Mouse (Mus musculus): ENCODE data around the gene Scamp4. TPM values are rescaled to one million over a fixed set of nuclear protein-coding genes. Genes with fewer than 3 reads are reported as not detected.

Scamp4 gene
- total RNA-seq, 2 experiments from 2014 or later, result 35.8 to 39.3 TPM

DNA sequence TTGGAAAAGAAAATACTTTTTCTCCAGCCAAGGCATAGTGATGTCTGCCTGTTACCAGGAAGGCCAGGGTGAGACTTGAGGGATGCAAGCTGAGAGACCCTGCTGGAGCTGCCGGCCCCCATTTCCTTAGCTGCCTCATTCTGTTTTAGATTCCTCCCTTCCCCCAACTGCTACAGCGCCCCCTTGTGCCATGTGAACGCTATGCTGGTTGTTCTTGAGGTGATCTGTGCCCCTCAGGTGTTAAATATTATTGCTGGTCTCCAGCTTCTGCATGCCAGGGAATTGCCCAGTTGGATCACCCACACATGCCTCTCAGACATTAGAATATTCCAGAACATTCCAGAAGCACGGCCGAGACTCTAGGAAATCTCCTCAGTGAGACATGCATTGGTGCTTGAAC is 58.5 kb downstream of the Scamp4 start:
- DNase-seq (ENCODE audit: low spot score in 2 of 2), result no peak
- intact Hi-C loops (cut with DNase I), result no loop called here

DNA sequence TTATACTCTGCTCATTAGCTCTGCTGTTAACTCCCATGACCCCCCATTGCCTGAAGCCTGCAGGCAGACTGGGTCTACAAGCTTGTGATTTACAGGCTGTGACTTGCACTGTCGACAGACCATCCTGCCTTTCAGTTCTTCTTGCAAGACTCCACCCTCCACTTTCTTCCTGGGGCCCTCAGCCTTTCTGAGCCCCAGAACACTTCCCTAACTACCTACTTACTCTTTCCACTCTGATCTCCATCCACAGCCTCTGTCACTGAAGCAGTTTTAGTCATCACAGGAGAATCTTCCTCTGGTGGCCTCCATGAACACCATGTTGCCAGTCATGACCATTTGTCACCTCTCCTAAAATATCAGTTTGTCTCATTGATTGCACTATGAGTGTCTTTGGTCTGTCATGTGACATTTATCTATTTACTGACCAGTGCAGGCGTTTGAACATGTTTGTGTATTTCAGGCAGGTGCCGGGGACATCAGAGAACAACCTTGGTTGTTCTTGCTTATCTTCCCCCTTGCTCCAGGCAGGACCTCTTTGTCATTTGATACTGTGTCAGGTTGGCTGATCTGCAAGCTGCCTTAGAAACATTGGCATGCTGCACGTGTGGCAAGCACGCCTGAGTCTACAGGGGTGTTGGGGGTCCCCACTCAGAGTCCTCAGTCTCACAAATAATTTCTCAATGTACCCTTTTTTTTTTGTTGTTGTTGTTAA is 61.0 kb downstream of the Scamp4 start:
- no peak for DNase-seq (ENCODE audit: low spot score in 2 of 2)
- intact Hi-C loops (cut with DNase I), result no loop called here

GRCm38 (mm10) chr10:80664197-80665015 is 61.7 kb downstream of the Scamp4 start:
- peak; percentile 39 to 77 for DNase-seq (ENCODE audit: low spot score in 2 of 2)
- intact Hi-C loops (cut with DNase I), result no loop called here

DNA sequence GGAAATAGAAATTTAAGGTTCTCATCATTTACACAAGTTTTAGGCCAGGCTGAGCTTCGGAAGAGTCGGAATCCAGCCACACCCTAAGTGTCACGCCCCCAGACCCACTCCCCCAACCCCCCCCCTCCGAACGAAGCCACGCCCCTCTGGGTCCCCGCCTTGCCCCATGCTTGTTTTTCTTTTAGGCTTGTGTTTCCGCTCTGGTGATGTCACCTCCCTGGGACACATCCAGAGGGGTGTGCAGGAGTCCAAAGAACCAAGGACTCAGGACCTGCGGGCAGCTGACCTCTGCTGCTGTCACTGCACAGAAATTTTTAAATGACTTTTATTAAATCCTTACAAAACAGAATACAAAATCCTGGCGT is 62.3 kb downstream of the Scamp4 start:
- no peak for DNase-seq (ENCODE audit: low spot score in 2 of 2)
- intact Hi-C loops (cut with DNase I), result no loop called here

Small RNA genes lying within 50 kb of the gene (microRNA-seq; reads per million reads assigned to microRNA genes)
- 4.0 to 5.4 reads per million in 2 experiments for gene Mir6912

Other genes starting within 250 kb of the Scamp4 start
- gene Plk5, start 246.4 kb upstream of the Scamp4 start, total RNA-seq (2021), result 10 to 100 TPM in 1 of 2 experiments, 1 to 10 TPM in 1; 7.6 to 10.6 TPM
- gene Mex3d, start 215.2 kb upstream of the Scamp4 start, total RNA-seq (2021), result 10 to 100 TPM; 19.9 to 24.1 TPM
- gene Mbd3, start 203.3 kb upstream of the Scamp4 start, total RNA-seq (2021), result 100 to 1,000 TPM; 122 to 134 TPM
- 100 to 1,000 TPM; 587 to 604 TPM for gene Uqcr11, start 196.0 kb upstream of the Scamp4 start, total RNA-seq (2021)
- 10 to 100 TPM; 26.6 to 29.1 TPM for gene Tcf3, start 169.2 kb upstream of the Scamp4 start, total RNA-seq (2021)
- gene Onecut3, start 108.0 kb upstream of the Scamp4 start, total RNA-seq (2021), result not detected
- gene Atp8b3, start 63.7 kb upstream of the Scamp4 start, total RNA-seq (2021), result under 1 TPM; 0.15 TPM
- gene Rexo1, start 41.3 kb upstream of the Scamp4 start, total RNA-seq (2021), result 10 to 100 TPM; 44.5 to 46.3 TPM
- gene Klf16, start 25.6 kb upstream of the Scamp4 start, total RNA-seq (2021), result 10 to 100 TPM; 46.7 to 48.0 TPM
- gene Abhd17a, start 12.5 kb upstream of the Scamp4 start, total RNA-seq (2021), result 100 to 1,000 TPM; 212 to 220 TPM
- gene Adat3, start within 50 bp of the Scamp4 start, total RNA-seq (2021), result 1 to 10 TPM; 2.8 TPM
- gene Gm49322, start 3.1 kb downstream of the Scamp4 start, total RNA-seq (2021), result 1 to 10 TPM; 2.6 to 2.8 TPM
- 100 to 1,000 TPM; 188 to 196 TPM for gene Csnk1g2, start 20.0 kb downstream of the Scamp4 start, total RNA-seq (2021)
- gene Btbd2, start 54.2 kb downstream of the Scamp4 start, total RNA-seq (2021), result 10 to 100 TPM; 88.3 to 93.5 TPM
- 10 to 100 TPM; 38.4 to 46.7 TPM for gene Mknk2, start 75.2 kb downstream of the Scamp4 start, total RNA-seq (2021)
- gene Mob3a, start 99.1 kb downstream of the Scamp4 start, total RNA-seq (2021), result 10 to 100 TPM; 15.0 to 20.2 TPM
- 10 to 100 TPM; 52.8 to 55.3 TPM for gene Izumo4, start 99.3 kb downstream of the Scamp4 start, total RNA-seq (2021)
- 100 to 1,000 TPM; 143 to 147 TPM for gene Ap3d1, start 139.4 kb downstream of the Scamp4 start, total RNA-seq (2021)
- 10 to 100 TPM; 59.1 to 66.7 TPM for gene Dot1l, start 152.3 kb downstream of the Scamp4 start, total RNA-seq (2021)
- gene Sf3a2, start 195.3 kb downstream of the Scamp4 start, total RNA-seq (2021), result 10 to 100 TPM; 42.7 to 43.6 TPM
- gene Plekhj1, start 195.8 kb downstream of the Scamp4 start, total RNA-seq (2021), result 10 to 100 TPM; 60.0 to 62.8 TPM
- 1 to 10 TPM; 1.6 to 1.9 TPM for gene Amh, start 202.4 kb downstream of the Scamp4 start, total RNA-seq (2021)
- gene Jsrp1, start 210.6 kb downstream of the Scamp4 start, total RNA-seq (2021), result 1 to 10 TPM; 2.5 to 2.9 TPM
- 100 to 1,000 TPM; 433 to 483 TPM for gene Oaz1, start 223.8 kb downstream of the Scamp4 start, total RNA-seq (2021)
- 10 to 100 TPM; 30.0 to 33.0 TPM for gene Lingo3, start 241.2 kb downstream of the Scamp4 start, total RNA-seq (2021)